Mouse (Mus musculus) heart, postnatal 36 days (tissue): ENCODE measurements around the gene Tmprss11e. TPM values are rescaled to one million over a fixed set of nuclear protein-coding genes. Genes with fewer than 3 reads are reported as not detected.

Source experiments
- DNase-seq, 2 experiments: peaks; one replicate each; pipeline ENCODE4 v3.0.0; 2021 to 2022
- intact Hi-C: fragments of 180-260 bp; cut with DNase I; formaldehyde crosslinking; loops from one replicate; pipeline ENCODE4 v1.15.1; 2025
- total RNA-seq, 2 experiments: library from RNA; stranded (reverse); gene quantifications; 2 replicates each; pipeline ENCODE4 v1.2.3; 2021

The Tmprss11e gene
- total RNA-seq, 2 experiments from 2014 or later: not detected

DNA sequence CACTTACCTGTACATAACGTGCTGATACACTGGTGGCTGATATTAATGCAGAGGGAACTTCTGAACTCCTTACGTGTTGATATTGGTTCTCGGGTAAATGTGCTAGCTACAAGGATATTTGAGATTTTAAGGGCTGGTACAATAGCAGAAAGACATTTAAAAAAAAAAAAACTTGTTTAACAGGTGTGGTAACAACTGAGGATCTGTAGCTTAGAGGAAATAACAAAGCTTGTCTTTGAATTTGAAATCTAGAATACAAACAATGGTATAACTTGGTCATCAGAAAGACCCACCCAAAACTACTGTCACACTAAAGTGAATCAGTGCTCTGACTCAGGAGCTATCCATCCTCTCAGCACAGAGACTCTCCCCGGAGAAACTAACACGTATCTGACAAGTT lies 69.4 kb downstream of the Tmprss11e start, which contains the start of gene Tmprss11b:
TSS of gene Tmprss11b (minus strand) at position 101 of the 400 bp plus-strand sequence.
- intact Hi-C loops: no loop called here
- no peak for DNase-seq

Other genes with a start within 250 kb of the Tmprss11e start
- gene Tmprss11g, start 227.2 kb downstream of the Tmprss11e start, total RNA-seq: not detected
- gene Tmprss11f, start 113.4 kb downstream of the Tmprss11e start, total RNA-seq: not detected
- gene Tmprss11b, start 69.5 kb downstream of the Tmprss11e start, total RNA-seq: not detected
- gene Ythdc1, start 58.4 kb upstream of the Tmprss11e start, total RNA-seq: 10 to 100 TPM; 32.2 to 33.3 TPM
- gene Ugt2b34, start 161.1 kb upstream of the Tmprss11e start, total RNA-seq: not detected
- gene Ugt2b1, start 180.7 kb upstream of the Tmprss11e start, total RNA-seq: not detected